Mouse (Mus musculus): ENCODE measurements around the gene Sdf2. TPM values are rescaled to one million over a fixed set of nuclear protein-coding genes. Genes with fewer than 3 reads are reported as not detected.

Sdf2 gene
- polyA plus RNA-seq, 1 experiment from 2014 or later: 66.6 TPM

- Histone ChIP-seq H3K4me1 (replicated peaks; ENCODE audit: control insufficient read depth, insufficient read depth, low read length) (no peaks in the 10 kb centered on the region), H3K4me2 (replicated peaks; ENCODE audit: low read depth) (no peak overlapping the region), H3K9ac (ENCODE audit: low read depth, low read length) (no peak overlapping the region), H3K36me3 (ENCODE audit: control insufficient read depth, insufficient read depth) (peaks cover 91% of the 10 kb centered on the region), H3K27ac (ENCODE audit: low read depth, low read length) (no peak overlapping the region), H3K9me3 (ENCODE audit: control insufficient read depth) (no peaks in the 10 kb centered on the region), H3K4me3 (ENCODE audit: low read depth, low read length) (no peak overlapping the region), H3K27me3 (replicated peaks; ENCODE audit: control insufficient read depth, insufficient read depth, low read length) (no peaks in the 10 kb centered on the region)
- WGBS: 64% methylated on average over 7 of the region's 7 CpGs
- no peak for TF ChIP-seq CTCF (IDR thresholded peaks at IDR 0.05; ENCODE audit: low read depth)
- no peak for ATAC-seq
Measured at GRCm38 (mm10) chr11:78210615-78211014, 34.9 kb upstream of the Sdf2 start.

- Histone ChIP-seq H3K9me3 (ENCODE audit: control insufficient read depth) (no peaks in the 10 kb centered on the region), H3K27ac (ENCODE audit: low read depth, low read length) (no peak overlapping the region), H3K4me1 (replicated peaks; ENCODE audit: control insufficient read depth, insufficient read depth, low read length) (no peaks in the 10 kb centered on the region), H3K9ac (ENCODE audit: low read depth, low read length) (no peak overlapping the region), H3K4me2 (replicated peaks; ENCODE audit: low read depth) (no peak overlapping the region), H3K36me3 (ENCODE audit: control insufficient read depth, insufficient read depth) (peaks cover 92% of the 10 kb centered on the region), H3K27me3 (replicated peaks; ENCODE audit: control insufficient read depth, insufficient read depth, low read length) (no peaks in the 10 kb centered on the region), H3K4me3 (ENCODE audit: low read depth, low read length) (no peak overlapping the region)
- ATAC-seq: no peak
- 74% methylated on average over 5 of the region's 5 CpGs for WGBS
- TF ChIP-seq CTCF (IDR thresholded peaks at IDR 0.05; ENCODE audit: low read depth): no peak
Measured at GRCm38 (mm10) chr11:78211513-78211912, 34.0 kb upstream of the Sdf2 start.

- no peaks in the 10 kb centered on the region for H3K4me1 ChIP-seq (replicated peaks; ENCODE audit: control insufficient read depth, insufficient read depth, low read length)
- H3K9ac ChIP-seq (ENCODE audit: low read depth, low read length): no peak overlapping the region
- no peak overlapping the region for H3K4me2 ChIP-seq (replicated peaks; ENCODE audit: low read depth)
- H3K27ac ChIP-seq (ENCODE audit: low read depth, low read length): no peak overlapping the region
- TF ChIP-seq CTCF (IDR thresholded peaks at IDR 0.05; ENCODE audit: low read depth): no peak
- peaks cover 91% of the 10 kb centered on the region for H3K36me3 ChIP-seq (ENCODE audit: control insufficient read depth, insufficient read depth)
- no peaks in the 10 kb centered on the region for H3K9me3 ChIP-seq (ENCODE audit: control insufficient read depth)
- 91% methylated on average over 14 of the region's 14 CpGs for WGBS
- no peaks in the 10 kb centered on the region for H3K27me3 ChIP-seq (replicated peaks; ENCODE audit: control insufficient read depth, insufficient read depth, low read length)
- ATAC-seq: no peak
- no peak overlapping the region for H3K4me3 ChIP-seq (ENCODE audit: low read depth, low read length)
Measured at GRCm38 (mm10) chr11:78213086-78213817, 32.3 kb upstream of the Sdf2 start.

- Histone ChIP-seq H3K4me3 (ENCODE audit: low read depth, low read length) (no peak overlapping the region), H3K27ac (ENCODE audit: low read depth, low read length) (0 out of 2 replicates have a peak overlapping the region, but pooled peaks have one; percentile 35), H3K9me3 (ENCODE audit: control insufficient read depth) (no peaks in the 10 kb centered on the region), H3K4me1 (replicated peaks; ENCODE audit: control insufficient read depth, insufficient read depth, low read length) (no peaks in the 10 kb centered on the region), H3K9ac (ENCODE audit: low read depth, low read length) (no peak overlapping the region), H3K27me3 (replicated peaks; ENCODE audit: control insufficient read depth, insufficient read depth, low read length) (no peaks in the 10 kb centered on the region), H3K36me3 (ENCODE audit: control insufficient read depth, insufficient read depth) (peaks cover 90% of the 10 kb centered on the region), H3K4me2 (replicated peaks; ENCODE audit: low read depth) (no peak overlapping the region)
- no peak for ATAC-seq
- no peak for TF ChIP-seq CTCF (IDR thresholded peaks at IDR 0.05; ENCODE audit: low read depth)
- WGBS: 89% methylated on average over 11 of the region's 11 CpGs
Measured at GRCm38 (mm10) chr11:78215709-78216317, 29.7 kb upstream of the Sdf2 start.

GRCm38 (mm10) chr11:78223586-78223985, 22.0 kb upstream of the Sdf2 start:
- Histone ChIP-seq H3K27me3 (replicated peaks; ENCODE audit: control insufficient read depth, insufficient read depth, low read length) (no peaks in the 10 kb centered on the region), H3K4me1 (replicated peaks; ENCODE audit: control insufficient read depth, insufficient read depth, low read length) (no peaks in the 10 kb centered on the region), H3K36me3 (ENCODE audit: control insufficient read depth, insufficient read depth) (peaks cover 96% of the 10 kb centered on the region), H3K9me3 (ENCODE audit: control insufficient read depth) (no peaks in the 10 kb centered on the region), H3K4me2 (replicated peaks; ENCODE audit: low read depth) (no peak overlapping the region), H3K9ac (ENCODE audit: low read depth, low read length) (no peak overlapping the region), H3K27ac (ENCODE audit: low read depth, low read length) (no peak overlapping the region), H3K4me3 (ENCODE audit: low read depth, low read length) (no peak overlapping the region)
- WGBS: 93% methylated on average over 4 of the region's 4 CpGs
- no peak for ATAC-seq
- TF ChIP-seq CTCF (IDR thresholded peaks at IDR 0.05; ENCODE audit: low read depth): no peak

GRCm38 (mm10) chr11:78231518-78231917, 14.0 kb upstream of the Sdf2 start:
- no peak overlapping the region for H3K27ac ChIP-seq (ENCODE audit: low read depth, low read length)
- ATAC-seq: no peak
- H3K4me3 ChIP-seq (ENCODE audit: low read depth, low read length): no peak overlapping the region
- no peaks in the 10 kb centered on the region for H3K4me1 ChIP-seq (replicated peaks; ENCODE audit: control insufficient read depth, insufficient read depth, low read length)
- no peak for TF ChIP-seq CTCF (IDR thresholded peaks at IDR 0.05; ENCODE audit: low read depth)
- no peak overlapping the region for H3K4me2 ChIP-seq (replicated peaks; ENCODE audit: low read depth)
- no peaks in the 10 kb centered on the region for H3K9me3 ChIP-seq (ENCODE audit: control insufficient read depth)
- 92% methylated on average over 6 of the region's 6 CpGs for WGBS
- peaks cover 69% of the 10 kb centered on the region for H3K36me3 ChIP-seq (ENCODE audit: control insufficient read depth, insufficient read depth)
- no peaks in the 10 kb centered on the region for H3K27me3 ChIP-seq (replicated peaks; ENCODE audit: control insufficient read depth, insufficient read depth, low read length)
- H3K9ac ChIP-seq (ENCODE audit: low read depth, low read length): no peak overlapping the region

All from intestine, postnatal 0 days (tissue).